Mouse (Mus musculus): Measurements from ENCODE around the gene Wnk4.

- TF ChIP-seq CTCF (IDR thresholded peaks at IDR 0.05; ENCODE audit: borderline replicate concordance, insufficient read depth, low read length) (no peak), POLR2A (IDR thresholded peaks at IDR 0.05; ENCODE audit: low read depth, low read length) (no peak)
These were observed 26.9 kb downstream of the Wnk4 start for GRCm38 (mm10) chr11:101287306-101287705.

Measured in embryonic fibroblast, embryonic 13.5 days (primary cell).